Mouse (Mus musculus) retina, postnatal 1 day (tissue): ENCODE data around the gene Zfp972.
"Not testable (repeated sequence)": the region's sequence is repeated elsewhere in the genome, so short reads cannot be mapped to it uniquely, and the experiment has no call there.

Experiments used
- DNase-seq: peaks from one replicate; pipeline ENCODE4 v3.0.0-alpha.2; 2012

Zfp972 gene

GRCm38 (mm10) chr2:177925563-177926103 lies at the start of gene Zfp972:
Zfp972 (minus strand) TSS chr2:177925613.
- DNase-seq, result not testable (repeated sequence)

- not testable (repeated sequence) for DNase-seq
These were observed 49.4 kb upstream of the Zfp972 start for GRCm38 (mm10) chr2:177974814-177975213.

GRCm38 (mm10) chr2:177957145-177957544 lies 31.7 kb upstream of the Zfp972 start, which contains the start of gene Gm14326:
Gm14326 (minus strand) TSS chr2:177957297.
- peak; percentile 62 for DNase-seq

GRCm38 (mm10) chr2:177956734-177957133 lies 31.3 kb upstream of the Zfp972 start:
- peak; percentile 18 for DNase-seq

GRCm38 (mm10) chr2:177903276-177903675 lies 22.1 kb downstream of the Zfp972 start:
- not testable (repeated sequence) for DNase-seq

- not testable (repeated sequence) for DNase-seq
These were observed 27.2 kb downstream of the Zfp972 start for GRCm38 (mm10) chr2:177898171-177898570.

- peak; percentile 0 for DNase-seq
These were observed 28.3 kb downstream of the Zfp972 start, which contains the start of gene Gm14327 for GRCm38 (mm10) chr2:177897046-177897578. Gm14327 (plus strand) TSS chr2:177897096.

- DNase-seq, result not testable (repeated sequence)
These were observed 37.7 kb downstream of the Zfp972 start for GRCm38 (mm10) chr2:177887743-177888142.

- DNase-seq, result not testable (repeated sequence)
These were observed 63.2 kb downstream of the Zfp972 start for GRCm38 (mm10) chr2:177862254-177862653.
